Mouse (Mus musculus): ENCODE measurements around the gene Alyref.

DNA sequence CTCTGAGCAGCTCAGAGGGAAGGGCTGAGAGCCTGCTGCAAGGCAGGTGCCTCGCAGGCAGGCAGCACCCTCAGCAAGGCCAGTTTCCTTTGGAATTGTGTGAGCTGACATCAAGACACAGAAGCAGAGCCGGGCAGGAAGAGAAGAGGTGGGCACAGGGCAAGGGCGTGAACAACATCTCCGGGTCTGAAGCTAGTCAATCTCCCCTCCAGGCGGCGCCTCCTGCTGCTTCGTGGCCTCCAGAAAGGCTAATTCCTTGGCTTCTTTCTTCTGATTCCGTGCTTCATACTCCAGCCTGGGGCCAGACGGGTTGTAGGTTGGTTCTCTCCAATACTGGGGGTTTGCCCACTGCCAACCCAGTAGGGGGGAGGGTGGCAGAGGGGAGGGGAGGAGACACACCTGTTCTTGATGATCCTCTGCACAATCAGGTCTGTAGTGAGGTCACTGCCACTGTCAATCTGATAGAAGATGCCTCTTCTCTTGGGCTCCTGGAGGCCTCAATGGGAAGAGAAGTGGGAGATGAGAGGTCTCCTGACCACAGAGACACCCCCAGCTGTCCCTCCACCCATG lies 12.4 kb upstream of the Alyref start:
- TF ChIP-seq CTCF (IDR thresholded peaks at IDR 0.05; ENCODE audit: insufficient read depth, low read depth, low read length) (no peak), POLR2A (IDR thresholded peaks at IDR 0.05; ENCODE audit: insufficient read depth, low read depth, low read length) (no peak)

All from olfactory bulb, adult 2 months (tissue).